Mouse (Mus musculus): ENCODE data around the gene Skor1.

The Skor1 gene

GRCm38 (mm10) chr9:63148410-63149371, at the start of gene Skor1:
Gene Skor1 (minus strand): TSS chr9:63148961.
- DNase-seq (ENCODE audit: low spot score): no peak

GRCm38 (mm10) chr9:63197252-63197651, 48.5 kb upstream of the Skor1 start:
- DNase-seq (ENCODE audit: low spot score): no peak

- no peak for DNase-seq (ENCODE audit: low spot score)
Measured at GRCm38 (mm10) chr9:63196114-63196682, 47.4 kb upstream of the Skor1 start.

- DNase-seq (ENCODE audit: low spot score): no peak
Measured at GRCm38 (mm10) chr9:63195523-63195922, 46.8 kb upstream of the Skor1 start.

GRCm38 (mm10) chr9:63194791-63195190, 46.0 kb upstream of the Skor1 start:
- DNase-seq (ENCODE audit: low spot score): no peak

- no peak for DNase-seq (ENCODE audit: low spot score)
Measured at GRCm38 (mm10) chr9:63192809-63193208, 44.0 kb upstream of the Skor1 start.

- DNase-seq (ENCODE audit: low spot score): no peak
Measured at GRCm38 (mm10) chr9:63187310-63187709, 38.5 kb upstream of the Skor1 start.

- DNase-seq (ENCODE audit: low spot score): no peak
Measured at GRCm38 (mm10) chr9:63185249-63185648, 36.5 kb upstream of the Skor1 start.

GRCm38 (mm10) chr9:63183864-63184263, 35.1 kb upstream of the Skor1 start:
- no peak for DNase-seq (ENCODE audit: low spot score)

- no peak for DNase-seq (ENCODE audit: low spot score)
Measured at GRCm38 (mm10) chr9:63182306-63182960, 33.7 kb upstream of the Skor1 start.

GRCm38 (mm10) chr9:63181337-63182178, 32.8 kb upstream of the Skor1 start:
- no peak for DNase-seq (ENCODE audit: low spot score)

GRCm38 (mm10) chr9:63178296-63178695, 29.5 kb upstream of the Skor1 start:
- no peak for DNase-seq (ENCODE audit: low spot score)

- no peak for DNase-seq (ENCODE audit: low spot score)
Measured at GRCm38 (mm10) chr9:63174001-63174721, 25.4 kb upstream of the Skor1 start.

- no peak for DNase-seq (ENCODE audit: low spot score)
Measured at GRCm38 (mm10) chr9:63171951-63172350, 23.2 kb upstream of the Skor1 start.

- DNase-seq (ENCODE audit: low spot score): no peak
Measured at GRCm38 (mm10) chr9:63169127-63169526, 20.4 kb upstream of the Skor1 start.

- DNase-seq (ENCODE audit: low spot score): no peak
Measured at GRCm38 (mm10) chr9:63165070-63165469, 16.3 kb upstream of the Skor1 start.

GRCm38 (mm10) chr9:63163756-63164155, 15.0 kb upstream of the Skor1 start:
- no peak for DNase-seq (ENCODE audit: low spot score)

- no peak for DNase-seq (ENCODE audit: low spot score)
Measured at GRCm38 (mm10) chr9:63151949-63152348, 3.2 kb upstream of the Skor1 start.

- DNase-seq (ENCODE audit: low spot score): peak; percentile 38
Measured at GRCm38 (mm10) chr9:63151072-63151870, 2.5 kb upstream of the Skor1 start.

GRCm38 (mm10) chr9:63150086-63150800, 1.5 kb upstream of the Skor1 start:
- DNase-seq (ENCODE audit: low spot score): no peak

Data from ovary, adult 18-20 months (tissue).